Mouse (Mus musculus): Measurements from ENCODE around the gene Pogz. TPM values are rescaled to one million over a fixed set of nuclear protein-coding genes. Genes with fewer than 3 reads are reported as not detected.
"Not testable (repeated sequence)": the region's sequence is repeated elsewhere in the genome, so short reads cannot be mapped to it uniquely, and the experiment has no call there.

Gene Pogz
- polyA plus RNA-seq, 1 experiment from 2014 or later = 22.0 TPM

- DNase-seq (ENCODE audit: low spot score) (no peak), ATAC-seq (no peak)
- Histone ChIP-seq H3K4me2 (ENCODE audit: low read length) (no peak overlapping the region), H3K4me3 (ENCODE audit: low read depth, low read length) (no peak overlapping the region), H3K27ac (ENCODE audit: low read depth, low read length) (no peak overlapping the region), H3K36me3 (ENCODE audit: control insufficient read depth, insufficient read depth, low read length) (peaks cover 82% of the 10 kb centered on the region), H3K27me3 (replicated peaks; ENCODE audit: control insufficient read depth, insufficient read depth, low read length) (no peaks in the 10 kb centered on the region), H3K9ac (ENCODE audit: low read length) (no peak overlapping the region), H3K9me3 (replicated peaks; ENCODE audit: control insufficient read depth, low read length) (no peaks in the 10 kb centered on the region), H3K4me1 (ENCODE audit: control insufficient read depth, insufficient read depth, low read length) (peaks cover 12% of the 10 kb centered on the region)
- 84% methylated on average over 3 of the region's 3 CpGs for WGBS
Observed at GRCm38 (mm10) chr3:94882579-94882978, 45.2 kb downstream of the Pogz start.

GRCm38 (mm10) chr3:94886316-94887224 is 49.2 kb downstream of the Pogz start, which contains the start of gene Psmb4:
TSS of gene Psmb4 (minus strand) at chr3:94886961.
- WGBS = 1% methylated on average over 61 of the region's 61 CpGs
- H3K27me3 ChIP-seq (replicated peaks; ENCODE audit: control insufficient read depth, insufficient read depth, low read length) = no peaks in the 10 kb centered on the region
- peak; percentile 93 for ATAC-seq
- peaks cover 42% of the 10 kb centered on the region for H3K36me3 ChIP-seq (ENCODE audit: control insufficient read depth, insufficient read depth, low read length)
- peak within 1 kb of the TSS; percentile 72 for H3K4me2 ChIP-seq (ENCODE audit: low read length)
- peaks cover 12% of the 10 kb centered on the region for H3K4me1 ChIP-seq (ENCODE audit: control insufficient read depth, insufficient read depth, low read length)
- peak within 1 kb of the TSS; percentile 90 for H3K9ac ChIP-seq (ENCODE audit: low read length)
- peak within 1 kb of the TSS; percentile 96 for H3K4me3 ChIP-seq (ENCODE audit: low read depth, low read length)
- peak within 1 kb of the TSS; percentile 74 for H3K27ac ChIP-seq (ENCODE audit: low read depth, low read length)
- H3K9me3 ChIP-seq (replicated peaks; ENCODE audit: control insufficient read depth, low read length) = no peaks in the 10 kb centered on the region
- DNase-seq (ENCODE audit: low spot score) = peak; percentile 93

DNA sequence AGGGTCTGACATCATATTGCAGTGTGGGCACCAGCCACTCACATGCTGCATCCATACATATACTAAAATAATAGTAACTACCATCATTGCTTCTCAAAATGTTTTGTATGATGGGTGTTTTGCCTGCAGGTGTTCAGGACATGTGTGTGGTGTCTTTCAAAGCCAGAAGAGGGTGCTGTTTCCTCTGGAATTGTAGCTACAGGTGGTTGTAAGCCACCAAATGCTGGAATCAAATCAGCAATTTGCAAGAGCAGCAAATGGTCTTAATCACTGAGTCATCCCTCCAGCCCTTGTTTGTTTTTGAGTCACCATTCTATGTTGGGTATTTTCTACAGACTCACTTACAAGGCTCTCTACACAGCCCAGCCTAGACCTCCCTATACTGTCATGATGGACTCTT is 51.2 kb downstream of the Pogz start:
- ATAC-seq (no peak), DNase-seq (ENCODE audit: low spot score) (peak; percentile 37)

DNA sequence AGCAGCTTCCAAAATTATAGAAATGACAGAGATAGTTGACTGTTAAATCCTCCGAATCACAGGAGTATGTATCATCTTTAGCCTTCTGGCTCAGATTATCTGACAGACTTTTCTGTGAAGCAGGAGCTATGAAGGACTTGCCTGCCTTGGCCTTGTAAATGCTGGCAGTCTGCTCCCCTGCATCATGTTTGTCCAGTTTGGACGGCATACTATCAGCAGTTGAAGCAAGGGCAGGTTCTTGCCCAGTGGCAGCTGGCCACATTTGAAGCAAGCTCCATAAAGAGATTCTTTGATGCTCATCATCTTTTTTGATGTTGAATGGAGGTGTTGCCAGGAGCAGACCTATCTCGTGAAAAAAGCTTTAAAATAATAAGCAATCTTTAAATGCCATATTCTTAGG is 56.7 kb downstream of the Pogz start:
- DNase-seq (ENCODE audit: low spot score) (no peak), ATAC-seq (no peak)
- WGBS = 72% methylated on average over 3 of the region's 3 CpGs
- Histone ChIP-seq H3K36me3 (ENCODE audit: control insufficient read depth, insufficient read depth, low read length) (no peaks in the 10 kb centered on the region), H3K27me3 (replicated peaks; ENCODE audit: control insufficient read depth, insufficient read depth, low read length) (no peaks in the 10 kb centered on the region), H3K4me3 (ENCODE audit: low read depth, low read length) (no peak overlapping the region), H3K4me2 (ENCODE audit: low read length) (no peak overlapping the region), H3K4me1 (ENCODE audit: control insufficient read depth, insufficient read depth, low read length) (no peaks in the 10 kb centered on the region), H3K27ac (ENCODE audit: low read depth, low read length) (no peak overlapping the region), H3K9me3 (replicated peaks; ENCODE audit: control insufficient read depth, low read length) (no peaks in the 10 kb centered on the region), H3K9ac (ENCODE audit: low read length) (no peak overlapping the region)

More for the DNA sequence above, 51.2 kb downstream of the Pogz start:
- no peak overlapping the region for H3K4me3 ChIP-seq (ENCODE audit: low read depth, low read length)
- H3K27me3 ChIP-seq (replicated peaks; ENCODE audit: control insufficient read depth, insufficient read depth, low read length) = no peaks in the 10 kb centered on the region
- H3K4me2 ChIP-seq (ENCODE audit: low read length) = no peak overlapping the region
- no peak overlapping the region for H3K9ac ChIP-seq (ENCODE audit: low read length)
- H3K36me3 ChIP-seq (ENCODE audit: control insufficient read depth, insufficient read depth, low read length) = peaks cover 22% of the 10 kb centered on the region
- no peaks in the 10 kb centered on the region for H3K9me3 ChIP-seq (replicated peaks; ENCODE audit: control insufficient read depth, low read length)
- no peak overlapping the region for H3K27ac ChIP-seq (ENCODE audit: low read depth, low read length)
- peaks cover 12% of the 10 kb centered on the region for H3K4me1 ChIP-seq (ENCODE audit: control insufficient read depth, insufficient read depth, low read length)

- H3K27ac ChIP-seq (ENCODE audit: low read depth, low read length) = no peak overlapping the region
- no peaks in the 10 kb centered on the region for H3K9me3 ChIP-seq (replicated peaks; ENCODE audit: control insufficient read depth, low read length)
- no peaks in the 10 kb centered on the region for H3K27me3 ChIP-seq (replicated peaks; ENCODE audit: control insufficient read depth, insufficient read depth, low read length)
- no peak overlapping the region for H3K4me3 ChIP-seq (ENCODE audit: low read depth, low read length)
- H3K4me2 ChIP-seq (ENCODE audit: low read length) = no peak overlapping the region
- ATAC-seq (no peak; the same call in 1 of the 2 replicates), DNase-seq (ENCODE audit: low spot score) (peak; percentile 85)
- H3K9ac ChIP-seq (ENCODE audit: low read length) = no peak overlapping the region
- no peaks in the 10 kb centered on the region for H3K36me3 ChIP-seq (ENCODE audit: control insufficient read depth, insufficient read depth, low read length)
- H3K4me1 ChIP-seq (ENCODE audit: control insufficient read depth, insufficient read depth, low read length) = no peaks in the 10 kb centered on the region
- 21% methylated on average over 7 of the region's 7 CpGs for WGBS
Observed at GRCm38 (mm10) chr3:94902747-94903146, 65.4 kb downstream of the Pogz start.

DNA sequence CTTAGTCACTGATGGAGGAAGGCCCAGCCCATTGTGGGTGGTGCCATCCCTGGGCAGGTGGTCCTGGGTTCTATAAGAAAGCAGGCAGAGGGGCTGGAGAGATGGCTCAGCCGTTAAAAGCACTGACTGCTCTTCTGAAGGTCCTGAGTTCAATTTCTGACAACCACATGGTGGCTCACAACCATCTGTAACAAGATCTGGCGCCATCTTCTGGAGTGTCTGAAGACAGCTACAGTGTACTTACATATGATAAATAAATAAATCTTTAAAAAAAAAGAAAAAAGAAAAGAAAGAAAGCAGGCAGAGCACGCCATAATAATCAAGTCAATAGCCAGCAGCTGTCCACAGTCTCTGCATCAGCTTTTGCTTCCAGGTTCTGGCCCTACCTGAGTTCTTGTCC is 67.4 kb downstream of the Pogz start:
- not testable (repeated sequence) for H3K27me3 ChIP-seq (replicated peaks; ENCODE audit: control insufficient read depth, insufficient read depth, low read length); H3K9me3 ChIP-seq (replicated peaks; ENCODE audit: control insufficient read depth, low read length); H3K9ac ChIP-seq (ENCODE audit: low read length); DNase-seq (ENCODE audit: low spot score); H3K4me1 ChIP-seq (ENCODE audit: control insufficient read depth, insufficient read depth, low read length); ATAC-seq; H3K36me3 ChIP-seq (ENCODE audit: control insufficient read depth, insufficient read depth, low read length); H3K4me3 ChIP-seq (ENCODE audit: low read depth, low read length); H3K27ac ChIP-seq (ENCODE audit: low read depth, low read length); H3K4me2 ChIP-seq (ENCODE audit: low read length)
- WGBS = 61% methylated on average over 3 of the region's 3 CpGs

GRCm38 (mm10) chr3:94906482-94906881 is 69.1 kb downstream of the Pogz start:
- ATAC-seq (no peak), DNase-seq (ENCODE audit: low spot score) (no peak)
- Histone ChIP-seq H3K4me3 (ENCODE audit: low read depth, low read length) (no peak overlapping the region), H3K4me1 (ENCODE audit: control insufficient read depth, insufficient read depth, low read length) (no peaks in the 10 kb centered on the region), H3K9ac (ENCODE audit: low read length) (no peak overlapping the region), H3K9me3 (replicated peaks; ENCODE audit: control insufficient read depth, low read length) (no peaks in the 10 kb centered on the region), H3K27me3 (replicated peaks; ENCODE audit: control insufficient read depth, insufficient read depth, low read length) (no peaks in the 10 kb centered on the region), H3K27ac (ENCODE audit: low read depth, low read length) (no peak overlapping the region), H3K4me2 (ENCODE audit: low read length) (no peak overlapping the region), H3K36me3 (ENCODE audit: control insufficient read depth, insufficient read depth, low read length) (no peaks in the 10 kb centered on the region)
- 71% methylated on average over 1 of the region's 1 CpGs for WGBS

DNA sequence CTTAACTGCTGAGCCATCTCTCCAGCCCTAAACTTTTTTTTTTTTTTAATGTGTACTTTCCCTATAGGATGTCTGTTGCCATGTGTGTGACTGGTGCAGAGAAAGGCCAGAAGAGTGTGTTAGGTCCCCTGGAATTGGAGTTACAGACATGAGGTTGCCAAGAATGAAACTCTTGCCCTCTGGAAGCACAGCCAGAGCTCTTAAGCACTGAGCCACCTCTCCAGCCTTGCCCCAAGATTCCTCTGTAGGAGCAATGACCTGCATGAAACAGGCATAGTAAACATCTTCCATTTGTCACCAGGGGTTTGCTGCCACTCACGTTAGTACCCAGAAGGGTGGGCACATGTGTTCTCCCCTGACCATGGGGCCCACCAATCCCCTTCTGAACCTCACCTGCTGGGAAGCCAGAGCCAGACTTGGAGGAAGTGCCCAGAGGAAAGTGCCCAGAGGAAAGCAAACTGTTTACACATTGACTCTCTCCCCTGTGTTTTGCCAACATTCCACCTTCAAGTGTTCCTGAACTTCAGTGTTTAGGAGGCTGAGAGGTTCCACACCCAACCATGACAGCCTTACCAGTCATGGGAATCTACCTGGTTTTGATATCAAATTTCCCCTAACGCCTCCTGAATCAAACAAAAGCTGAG is 73.8 kb downstream of the Pogz start:
- no peaks in the 10 kb centered on the region for H3K9me3 ChIP-seq (replicated peaks; ENCODE audit: control insufficient read depth, low read length)
- H3K27me3 ChIP-seq (replicated peaks; ENCODE audit: control insufficient read depth, insufficient read depth, low read length) = no peaks in the 10 kb centered on the region
- H3K4me2 ChIP-seq (ENCODE audit: low read length) = no peak overlapping the region
- DNase-seq (ENCODE audit: low spot score) (no peak), ATAC-seq (no peak)
- H3K27ac ChIP-seq (ENCODE audit: low read depth, low read length) = no peak overlapping the region
- no peaks in the 10 kb centered on the region for H3K36me3 ChIP-seq (ENCODE audit: control insufficient read depth, insufficient read depth, low read length)
- H3K4me3 ChIP-seq (ENCODE audit: low read depth, low read length) = no peak overlapping the region
- no peaks in the 10 kb centered on the region for H3K4me1 ChIP-seq (ENCODE audit: control insufficient read depth, insufficient read depth, low read length)
- H3K9ac ChIP-seq (ENCODE audit: low read length) = no peak overlapping the region
- 78% methylated on average over 2 of the region's 2 CpGs for WGBS

- H3K27me3 ChIP-seq (replicated peaks; ENCODE audit: control insufficient read depth, insufficient read depth, low read length) = no peaks in the 10 kb centered on the region
- H3K36me3 ChIP-seq (ENCODE audit: control insufficient read depth, insufficient read depth, low read length) = no peaks in the 10 kb centered on the region
- WGBS = 75% methylated on average over 5 of the region's 5 CpGs
- no peak overlapping the region for H3K27ac ChIP-seq (ENCODE audit: low read depth, low read length)
- no peak overlapping the region for H3K4me2 ChIP-seq (ENCODE audit: low read length)
- H3K4me1 ChIP-seq (ENCODE audit: control insufficient read depth, insufficient read depth, low read length) = no peaks in the 10 kb centered on the region
- no peak for ATAC-seq
- H3K9me3 ChIP-seq (replicated peaks; ENCODE audit: control insufficient read depth, low read length) = no peaks in the 10 kb centered on the region
- no peak overlapping the region for H3K9ac ChIP-seq (ENCODE audit: low read length)
- H3K4me3 ChIP-seq (ENCODE audit: low read depth, low read length) = no peak overlapping the region
- no peak for DNase-seq (ENCODE audit: low spot score)
Observed at GRCm38 (mm10) chr3:94913801-94914200, 76.4 kb downstream of the Pogz start.

Measured in forebrain, embryonic 14.5 days (tissue).